Mouse (Mus musculus) lung, embryonic 15.5 days (tissue): ENCODE measurements around the gene Gzmk. TPM values are rescaled to one million over a fixed set of nuclear protein-coding genes. Genes with fewer than 3 reads are reported as not detected.

Experiments used
- ATAC-seq: fragments of 200-750 bp; cut with Nextera tagmentation; 2 replicates; pipeline ENCODE4 v1.8.0; 2017; ENCODE audit warnings: moderate number of reproducible peaks, borderline replicate concordance; ENCODE audit not compliant: low FRiP score, low TSS enrichment; ENCODE audit errors: extremely low read depth
- H3K27ac ChIP-seq: fragments of 300-500 bp; sonication (generic); 2 replicates; pipeline ENCODE4 v1.5.1; 2015; ENCODE audit warnings: moderate library complexity, mild to moderate bottlenecking, inconsistent platforms
- H3K27me3 ChIP-seq: fragments of 300-500 bp; sonication (generic); 2 replicates; pipeline ENCODE4 v1.6.1; 2015; ENCODE audit warnings: inconsistent platforms
- H3K36me3 ChIP-seq: fragments of 300-500 bp; sonication (generic); 2 replicates; pipeline ENCODE4 v1.6.1; 2015; ENCODE audit warnings: inconsistent platforms
- H3K4me1 ChIP-seq: fragments of 300-500 bp; sonication (generic); 2 replicates; pipeline ENCODE4 v1.6.1; 2015; ENCODE audit warnings: inconsistent platforms
- H3K4me2 ChIP-seq: fragments of 300-500 bp; sonication (generic); 2 replicates; pipeline ENCODE4 v1.6.1; 2015; ENCODE audit warnings: inconsistent platforms, mild to moderate bottlenecking, moderate library complexity
- H3K4me3 ChIP-seq: fragments of 300-500 bp; sonication (generic); 2 replicates; pipeline ENCODE4 v1.5.1; 2015; ENCODE audit warnings: mild to moderate bottlenecking, inconsistent platforms
- H3K9ac ChIP-seq: fragments of 300-500 bp; sonication (generic); 2 replicates; pipeline ENCODE4 v1.6.1; 2015; ENCODE audit warnings: inconsistent platforms
- H3K9me3 ChIP-seq: fragments of 300-500 bp; sonication (generic); 2 replicates; pipeline ENCODE4 v1.6.1; 2016; ENCODE audit warnings: inconsistent platforms
- WGBS: fragments of 180-500 bp; shearing (Covaris S2); methylation state at CpG from one replicate; pipeline ENCODE4 v1.1.7; 2015; 5-methylcytosine and 5-hydroxymethylcytosine counted together
- polyA plus RNA-seq: library from polyadenylated mRNA; unstranded; fragments of >200 nt; fragmentation: Nextera tagmentation; extraction: Ambion mirVana; gene quantifications from 2 replicates; pipeline ENCODE4 v1.2.1, GENCODE M21; 2015

Gene Gzmk
- polyA plus RNA-seq, 1 experiment from 2014 or later: not detected

DNA sequence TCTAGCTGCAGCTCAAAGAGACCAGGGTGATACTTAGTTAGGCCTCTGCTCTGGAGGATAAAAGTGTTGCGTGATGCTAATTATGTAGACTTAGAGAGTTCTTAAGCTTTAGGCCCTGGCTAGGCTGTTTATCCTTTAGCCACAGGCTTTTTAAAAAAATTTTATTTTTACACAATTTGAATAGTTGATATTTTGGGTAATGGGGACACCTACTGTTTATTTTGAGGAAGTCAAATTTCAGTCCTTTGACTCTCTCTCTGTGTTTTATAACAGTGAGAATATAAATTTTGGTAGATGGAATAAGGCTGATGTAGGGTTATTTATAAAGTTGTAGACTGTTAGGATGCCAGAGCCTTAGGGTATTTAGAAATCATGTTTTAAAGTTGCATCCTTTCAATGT is 86.1 kb downstream of the Gzmk start:
- no peak for ATAC-seq
- no peaks in the 10 kb centered on the region for H3K27me3 ChIP-seq
- no peak overlapping the region for H3K4me2 ChIP-seq
- no peak overlapping the region for H3K4me3 ChIP-seq
- no peaks in the 10 kb centered on the region for H3K4me1 ChIP-seq
- H3K36me3 ChIP-seq: no peaks in the 10 kb centered on the region
- no peak overlapping the region for H3K27ac ChIP-seq
- no peaks in the 10 kb centered on the region for H3K9me3 ChIP-seq
- WGBS: 84% methylated on average over 1 of the region's 1 CpGs
- no peak overlapping the region for H3K9ac ChIP-seq

DNA sequence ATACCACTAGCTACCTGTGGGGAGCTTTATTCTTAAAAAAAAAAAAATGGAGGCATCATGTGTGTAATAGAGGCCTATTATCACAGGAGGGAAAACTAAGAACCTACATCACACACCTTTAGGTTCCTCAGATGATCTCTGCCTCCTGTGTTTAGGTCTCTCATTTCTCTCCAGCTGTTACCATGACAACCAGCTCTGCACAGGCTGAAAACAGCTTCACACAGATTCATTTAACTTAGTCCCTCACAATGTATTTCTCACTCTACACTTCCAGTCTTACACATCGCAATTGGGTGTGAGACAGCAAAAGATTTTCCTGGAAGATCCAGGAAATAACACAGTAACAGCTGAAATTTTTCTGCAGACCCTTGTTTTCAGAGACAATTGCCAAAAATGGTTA is 95.7 kb downstream of the Gzmk start:
- WGBS: 74% methylated on average over 1 of the region's 1 CpGs
- H3K4me2 ChIP-seq: no peak overlapping the region
- no peaks in the 10 kb centered on the region for H3K27me3 ChIP-seq
- H3K4me1 ChIP-seq: no peaks in the 10 kb centered on the region
- ATAC-seq: no peak
- no peaks in the 10 kb centered on the region for H3K36me3 ChIP-seq
- no peaks in the 10 kb centered on the region for H3K9me3 ChIP-seq
- H3K9ac ChIP-seq: no peak overlapping the region
- no peak overlapping the region for H3K27ac ChIP-seq
- no peak overlapping the region for H3K4me3 ChIP-seq

Other genes starting within 250 kb of the Gzmk start
- gene Ccno, start 238.1 kb downstream of the Gzmk start, polyA plus RNA-seq: 12.3 and 13.5 TPM in 2 replicates
- gene Mcidas, start 232.1 kb downstream of the Gzmk start, polyA plus RNA-seq: 6.3 and 6.9 TPM in 2 replicates
- gene Cdc20b, start 190.8 kb downstream of the Gzmk start, polyA plus RNA-seq: 2.1 and 2.8 TPM in 2 replicates
- 175 TPM in 2 replicates for gene Gpx8, start 179.5 kb downstream of the Gzmk start, polyA plus RNA-seq
- gene Gzma, start 124.9 kb downstream of the Gzmk start, polyA plus RNA-seq: 3.9 and 18.9 TPM in 2 replicates
- gene Esm1, start 16.2 kb downstream of the Gzmk start, polyA plus RNA-seq: 1.2 and 1.9 TPM in 2 replicates
- 6.1 and 6.7 TPM in 2 replicates for gene BC067074, start 67.3 kb upstream of the Gzmk start, polyA plus RNA-seq